Mouse (Mus musculus) effector memory CD4-positive, alpha-beta T cell, adult 7 months (primary cell): ENCODE results near the gene Toe1. TPM values are rescaled to one million over a fixed set of nuclear protein-coding genes. Genes with fewer than 3 reads are reported as not detected.

ENCODE experiments used
- polyA plus RNA-seq: library from polyadenylated mRNA; unstranded; fragments of 100-300 nt; shearing (Covaris generic); gene quantifications from one replicate; pipeline ENCODE4 v1.2.1, GENCODE M21; 2017

Gene Toe1
- polyA plus RNA-seq: 35.2 TPM

DNA sequence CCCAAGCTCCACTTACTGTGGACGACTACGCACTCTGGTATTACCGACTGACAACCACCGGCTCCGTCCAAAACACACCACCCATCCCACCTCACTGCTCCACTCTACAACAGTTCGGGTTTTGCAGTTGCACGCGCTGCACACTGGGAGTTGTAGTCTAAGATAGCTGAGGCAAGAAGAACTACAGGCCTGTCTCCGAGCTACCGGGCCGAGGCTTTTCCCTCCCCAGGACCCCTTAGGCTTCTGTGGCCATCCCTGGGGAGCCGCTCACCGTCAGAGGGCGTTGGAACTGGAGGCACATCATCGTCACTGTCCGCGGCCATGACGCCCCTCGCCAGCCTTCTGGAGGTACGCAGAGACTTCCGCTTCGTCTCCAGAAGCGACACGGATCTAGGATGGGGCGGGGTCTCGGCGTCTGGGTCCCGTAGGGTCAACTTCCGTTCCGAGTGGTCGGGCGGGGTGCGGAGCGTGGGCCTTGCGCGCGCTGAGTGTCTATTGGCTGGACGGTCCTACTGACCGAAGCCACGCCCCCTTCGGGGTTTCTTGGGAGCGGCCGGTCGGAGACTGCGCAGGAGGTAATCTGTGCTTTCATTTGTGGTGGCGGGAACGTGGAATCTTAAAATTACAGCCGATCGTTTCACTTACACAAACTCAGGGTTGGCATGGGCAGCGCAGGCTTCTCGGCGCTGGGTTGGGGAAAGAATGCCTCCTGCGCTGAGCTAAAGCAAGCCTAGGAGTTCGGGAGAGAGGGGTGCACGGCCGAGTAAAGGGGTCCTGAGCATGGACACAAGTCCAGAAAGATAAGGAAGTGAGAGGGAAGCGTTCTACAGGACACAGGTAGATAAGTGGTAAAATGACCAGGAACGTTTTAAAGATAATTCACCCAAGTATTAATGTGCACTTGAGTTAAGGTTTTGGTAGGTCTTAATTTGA lies at the start of gene Toe1, which contains the start of gene Mutyh:
Gene Toe1, minus strand, starts transcription at position 444 of the 933 bp plus-strand sequence.
Gene Mutyh, plus strand, starts transcription at position 527 of the 933 bp plus-strand sequence.

GRCm38 (mm10) chr4:116821694-116822016 lies 14.2 kb upstream of the Toe1 start, which contains the start of gene Hpdl:
Gene Hpdl (minus strand): TSS chr4:116821707.

Other genes starting within 250 kb of the Toe1 start
- 57.1 TPM for gene Gpbp1l1, start 250.0 kb downstream of the Toe1 start, polyA plus RNA-seq
- gene Ccdc17, start 211.0 kb downstream of the Toe1 start, polyA plus RNA-seq: 5.5 TPM
- gene Nasp, start 179.7 kb downstream of the Toe1 start, polyA plus RNA-seq: 88.4 TPM
- gene Akr1a1, start 156.0 kb downstream of the Toe1 start, polyA plus RNA-seq: 230 TPM
- gene Prdx1, start 122.1 kb downstream of the Toe1 start, polyA plus RNA-seq: 537 TPM
- gene Mmachc, start 99.2 kb downstream of the Toe1 start, polyA plus RNA-seq: 4.0 TPM
- gene Ccdc163, start 99.1 kb downstream of the Toe1 start, polyA plus RNA-seq: 4.8 TPM
- 5.3 TPM for gene Tesk2, start 86.7 kb downstream of the Toe1 start, polyA plus RNA-seq
- gene Mutyh, start 83 bp upstream of the Toe1 start, polyA plus RNA-seq: 9.9 TPM
- gene Hpdl, start 14.1 kb upstream of the Toe1 start, polyA plus RNA-seq: 0.21 TPM
- 0.33 TPM for gene Zswim5, start 69.7 kb upstream of the Toe1 start, polyA plus RNA-seq
- 52.7 TPM for gene Urod, start 186.8 kb upstream of the Toe1 start, polyA plus RNA-seq
- 25.2 TPM for gene Hectd3, start 187.7 kb upstream of the Toe1 start, polyA plus RNA-seq
- gene Eif2b3, start 211.8 kb upstream of the Toe1 start, polyA plus RNA-seq: 24.2 TPM